Mouse (Mus musculus) hindbrain, postnatal 0 days (tissue): Measurements from ENCODE around the gene Draxin. TPM values are rescaled to one million over a fixed set of nuclear protein-coding genes. Genes with fewer than 3 reads are reported as not detected.
"Not testable (repeated sequence)": the region's sequence is repeated elsewhere in the genome, so short reads cannot be mapped to it uniquely, and the experiment has no call there.

Experiments used
- ATAC-seq: fragments of 200-750 bp; cut with Nextera tagmentation; 2 replicates; pipeline ENCODE4 v1.8.0; 2017; ENCODE audit warnings: mild to moderate bottlenecking, moderate TSS enrichment, moderate library complexity
- DNase-seq: peaks from one replicate; pipeline ENCODE4 v3.0.0-alpha.2; 2015; ENCODE audit warnings: low spot score
- H3K27ac ChIP-seq: fragments of 300-500 bp; sonication (generic); 2 replicates; pipeline ENCODE4 v1.5.1; 2014; ENCODE audit warnings: mild to moderate bottlenecking
- H3K27me3 ChIP-seq: fragments of 300-500 bp; sonication (generic); 2 replicates; pipeline ENCODE4 v1.6.1; 2014; ENCODE audit warnings: low read length, mixed read lengths; ENCODE audit not compliant: insufficient read depth
- H3K36me3 ChIP-seq: fragments of 300-500 bp; sonication (generic); 2 replicates; pipeline ENCODE4 v1.6.1; 2014; ENCODE audit warnings: low read length, mixed read lengths; ENCODE audit not compliant: insufficient read depth
- H3K4me1 ChIP-seq: fragments of 300-500 bp; sonication (generic); 2 replicates; pipeline ENCODE4 v1.6.1; 2014; ENCODE audit warnings: antibody characterized with exemption, low read length, mixed read lengths; ENCODE audit not compliant: insufficient read depth
- H3K4me2 ChIP-seq: fragments of 300-500 bp; sonication (generic); 2 replicates; pipeline ENCODE4 v1.6.1; 2014; ENCODE audit warnings: low read depth, mild to moderate bottlenecking, low read length, moderate library complexity, mixed read lengths
- H3K4me3 ChIP-seq: fragments of 300-500 bp; sonication (generic); 2 replicates; pipeline ENCODE4 v1.5.1; 2014; ENCODE audit warnings: low read length
- H3K9ac ChIP-seq: fragments of 300-500 bp; sonication (generic); replicated peaks from 2 replicates; pipeline ENCODE4 v1.6.1; 2014; ENCODE audit warnings: mild to moderate bottlenecking, low read length, moderate library complexity, mixed read lengths
- H3K9me3 ChIP-seq: fragments of 300-500 bp; sonication (generic); 2 replicates; pipeline ENCODE4 v1.6.1; 2016; ENCODE audit warnings: low read length, mixed read lengths
- CTCF ChIP-seq: IDR thresholded peaks from 2 replicates; pipeline ENCODE4 v1.5.1; 2016; ENCODE audit warnings: antibody characterized with exemption, control low read depth, low read depth
- WGBS: fragments of 180-500 bp; shearing (Covaris S2); extraction: QIAGEN DNeasy Blood & Tissue Kit; methylation state at CpG from one replicate; pipeline ENCODE4 v1.1.7; 2014; 5-methylcytosine and 5-hydroxymethylcytosine counted together
- polyA plus RNA-seq: library from polyadenylated mRNA; unstranded; fragments of >200 nt; fragmentation: Nextera tagmentation; extraction: Ambion mirVana; gene quantifications from 2 replicates; pipeline ENCODE4 v1.2.1, GENCODE M21; 2015
- total RNA-seq: library from RNA; depleted of rRNA; stranded (reverse); fragments of >200 nt; gene quantifications from 2 replicates; pipeline ENCODE4 v1.2.3, GENCODE M21; 2014; rRNA removed

The Draxin gene
- total RNA-seq (42.3 and 44.9 TPM in 2 replicates), polyA plus RNA-seq (7.2 TPM in 2 replicates)

GRCm38 (mm10) chr4:148130561-148131413, at the start of gene Draxin:
Gene Draxin (minus strand): TSS chr4:148130698.
- ATAC-seq: peak; percentile 78
- WGBS: 2% methylated on average over 75 of the region's 87 CpGs
- H3K9me3 ChIP-seq: no peaks in the 10 kb centered on the region
- peak within 1 kb of the TSS; percentile 78 for H3K4me3 ChIP-seq
- peak within 1 kb of the TSS; percentile 94 for H3K27ac ChIP-seq
- no peak for TF ChIP-seq CTCF
- peak; percentile 83 for DNase-seq
- H3K9ac ChIP-seq: peak within 1 kb of the TSS; percentile 87
- peak within 1 kb of the TSS; percentile 93 for H3K4me2 ChIP-seq
- H3K27me3 ChIP-seq: no peaks in the 10 kb centered on the region
- no peaks in the 10 kb centered on the region for H3K36me3 ChIP-seq
- H3K4me1 ChIP-seq: peaks cover 17% of the 10 kb centered on the region; the same call in 1 of the 2 replicates

DNA sequence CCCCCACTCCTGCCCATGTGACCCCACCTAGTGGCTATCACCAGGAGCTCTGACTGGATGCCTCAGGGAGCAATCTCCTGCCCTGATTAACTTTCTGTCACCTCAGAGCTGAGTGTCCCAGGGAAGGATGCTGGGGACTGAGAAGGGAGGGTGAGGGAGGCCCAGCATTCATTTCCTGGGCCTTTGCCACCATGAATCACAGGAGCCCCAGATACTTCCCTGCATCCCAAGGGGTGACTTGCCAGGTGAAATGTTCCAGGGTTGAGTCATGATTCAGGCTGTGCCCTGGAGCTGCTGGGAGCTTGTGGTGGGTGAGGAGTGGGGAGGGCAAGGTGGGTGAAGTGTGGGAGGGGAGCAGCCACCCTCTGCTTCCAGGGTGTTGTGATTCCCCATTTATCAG, 47.2 kb upstream of the Draxin start:
- H3K9ac ChIP-seq: no peak overlapping the region
- TF ChIP-seq CTCF: no peak
- no peak overlapping the region for H3K4me3 ChIP-seq
- peaks cover 4% of the 10 kb centered on the region; the same call in 1 of the 2 replicates for H3K27me3 ChIP-seq
- peaks cover 6% of the 10 kb centered on the region; the same call in 1 of the 2 replicates for H3K4me1 ChIP-seq
- ATAC-seq: no peak
- no peaks in the 10 kb centered on the region for H3K36me3 ChIP-seq
- no peak overlapping the region for H3K27ac ChIP-seq
- no peak for DNase-seq
- H3K4me2 ChIP-seq: no peak overlapping the region
- H3K9me3 ChIP-seq: no peaks in the 10 kb centered on the region

GRCm38 (mm10) chr4:148176603-148177002, 46.1 kb upstream of the Draxin start:
- not testable (repeated sequence) for H3K4me1 ChIP-seq, DNase-seq, H3K9ac ChIP-seq, H3K9me3 ChIP-seq, H3K27ac ChIP-seq, ATAC-seq, H3K27me3 ChIP-seq, H3K4me3 ChIP-seq, H3K36me3 ChIP-seq, H3K4me2 ChIP-seq
- 75% methylated on average over 5 of the region's 6 CpGs for WGBS

- Histone ChIP-seq H3K4me2 (peak overlapping the region; percentile 46), H3K4me3 (peak overlapping the region; percentile 26; the same call in 1 of the 2 replicates), H3K9ac (peak overlapping the region; percentile 31; the same call in 1 of the 2 replicates)
Measured at GRCm38 (mm10) chr4:148174495-148174862, 44.0 kb upstream of the Draxin start.

DNA sequence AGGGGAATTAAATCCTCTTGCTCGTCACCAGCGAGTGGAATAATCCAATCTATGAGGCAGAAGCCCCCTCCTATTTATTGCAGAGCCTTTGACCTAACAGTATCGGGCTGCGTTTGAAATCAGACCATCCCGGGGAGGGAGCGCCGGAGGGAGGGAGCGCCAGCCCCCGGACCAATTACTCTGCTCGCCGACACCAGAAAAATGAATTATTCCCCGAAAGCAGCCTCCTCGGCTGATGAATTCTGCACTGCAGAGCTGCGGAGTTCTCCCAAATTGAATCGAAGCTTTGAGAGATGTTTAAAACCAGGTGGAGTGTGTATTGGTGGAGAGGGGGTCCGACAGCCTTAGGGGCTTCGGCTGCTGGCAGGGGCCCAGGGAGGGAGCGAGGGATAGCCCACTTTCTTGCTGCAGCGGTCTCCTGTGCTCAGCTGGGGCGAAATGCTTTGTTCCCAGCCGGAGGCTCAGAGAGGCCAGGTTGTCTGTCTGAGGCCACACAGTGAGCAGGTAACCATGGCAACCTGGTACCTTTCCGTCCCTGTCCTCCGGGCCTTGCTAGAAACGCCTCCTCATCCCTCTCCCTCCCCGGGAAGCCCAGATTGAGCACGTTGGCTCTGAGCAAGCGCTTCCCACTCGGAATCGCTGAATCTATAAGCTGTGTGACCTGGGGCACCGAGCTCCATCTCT, 43.5 kb upstream of the Draxin start:
- peak overlapping the region; percentile 26 for H3K4me3 ChIP-seq
- no peak for TF ChIP-seq CTCF
- H3K4me1 ChIP-seq: peaks cover 6% of the 10 kb centered on the region; the same call in 1 of the 2 replicates
- H3K9me3 ChIP-seq: no peaks in the 10 kb centered on the region
- peak overlapping the region; percentile 46 for H3K4me2 ChIP-seq
- H3K27me3 ChIP-seq: peaks cover 4% of the 10 kb centered on the region; the same call in 1 of the 2 replicates
- peak overlapping the region; percentile 51 for H3K27ac ChIP-seq
- peak overlapping the region; percentile 31 for H3K9ac ChIP-seq
- peak; percentile 71 for DNase-seq
- peak; percentile 36 for ATAC-seq
- 1% methylated on average over 30 of the region's 30 CpGs for WGBS
- no peaks in the 10 kb centered on the region for H3K36me3 ChIP-seq

More at GRCm38 (mm10) chr4:148174495-148174862, 44.0 kb upstream of the Draxin start:
- Histone ChIP-seq H3K9me3 (no peaks in the 10 kb centered on the region), H3K27me3 (peaks cover 4% of the 10 kb centered on the region; the same call in 1 of the 2 replicates), H3K27ac (0 out of 2 replicates have a peak overlapping the region, but pooled peaks have one; percentile 51), H3K36me3 (no peaks in the 10 kb centered on the region), H3K4me1 (peaks cover 6% of the 10 kb centered on the region; the same call in 1 of the 2 replicates)
- 8% methylated on average over 12 of the region's 12 CpGs for WGBS
- peak; percentile 11; the same call in 1 of the 2 replicates for TF ChIP-seq CTCF
- ATAC-seq (no peak), DNase-seq (peak; percentile 42)

DNA sequence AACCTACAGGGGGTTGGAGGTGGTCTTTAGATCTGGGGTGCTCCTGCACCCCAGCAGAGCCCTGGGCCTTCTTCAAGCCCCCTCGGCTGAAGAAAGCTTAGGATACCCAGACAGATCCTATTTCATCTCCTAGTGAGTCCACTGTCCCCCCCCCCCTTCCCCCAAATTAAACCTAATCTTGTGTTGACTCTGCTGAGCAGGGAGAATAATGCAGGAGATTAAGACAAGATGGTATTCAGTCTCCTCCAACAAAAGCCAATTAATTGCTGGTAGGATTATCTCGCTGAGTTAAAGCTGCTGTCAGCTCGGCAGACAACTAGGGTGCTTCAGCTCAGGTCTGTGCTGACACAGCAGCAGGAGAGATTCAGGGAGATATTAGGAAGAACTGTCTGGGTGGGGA, 40.8 kb upstream of the Draxin start:
- DNase-seq (no peak), ATAC-seq (no peak)
- no peaks in the 10 kb centered on the region for H3K9me3 ChIP-seq
- 47% methylated on average over 3 of the region's 3 CpGs for WGBS
- no peaks in the 10 kb centered on the region for H3K36me3 ChIP-seq
- H3K4me1 ChIP-seq: peaks cover 9% of the 10 kb centered on the region
- H3K27ac ChIP-seq: no peak overlapping the region
- H3K4me2 ChIP-seq: no peak overlapping the region
- peaks cover 7% of the 10 kb centered on the region; the same call in 1 of the 2 replicates for H3K27me3 ChIP-seq
- H3K4me3 ChIP-seq: no peak overlapping the region
- no peak overlapping the region for H3K9ac ChIP-seq
- no peak for TF ChIP-seq CTCF
